Mouse (Mus musculus) gastrocnemius, postnatal 25 days (tissue): ENCODE measurements around the gene H2-DMa. TPM values are rescaled to one million over a fixed set of nuclear protein-coding genes. Genes with fewer than 3 reads are reported as not detected.

Experiments used
- DNase-seq: peaks from one replicate; pipeline ENCODE4 v3.0.0; 2022
- total RNA-seq, 2 experiments: library from RNA; stranded (reverse); gene quantifications; 1 replicate in 1 of 2; 2 replicates in 1 of 2; pipeline ENCODE4 v1.2.3; 2021

The H2-DMa gene
- total RNA-seq, 2 experiments from 2014 or later = 2.8 to 3.1 TPM

DNA sequence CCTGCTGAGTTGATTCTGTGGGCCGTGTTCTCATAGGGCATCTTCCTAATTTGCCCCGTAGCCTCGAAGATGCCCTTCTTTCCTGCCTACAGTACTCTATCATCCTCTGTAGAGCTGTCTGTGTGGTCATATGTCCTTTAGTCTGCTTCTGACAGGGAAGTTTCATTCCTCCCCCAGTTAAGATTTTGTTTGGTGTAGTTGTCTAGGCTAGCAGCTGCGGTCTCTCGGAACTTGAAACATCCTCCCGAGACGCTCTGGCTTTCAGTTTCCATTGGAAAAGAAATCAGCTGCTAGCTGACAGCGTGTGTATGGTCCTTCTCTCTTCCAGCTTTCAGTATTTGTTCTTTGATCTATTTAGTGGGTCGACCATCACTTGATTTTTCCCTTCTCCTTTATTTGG, 14.5 kb upstream of the H2-DMa start:
- DNase-seq = no peak

DNA sequence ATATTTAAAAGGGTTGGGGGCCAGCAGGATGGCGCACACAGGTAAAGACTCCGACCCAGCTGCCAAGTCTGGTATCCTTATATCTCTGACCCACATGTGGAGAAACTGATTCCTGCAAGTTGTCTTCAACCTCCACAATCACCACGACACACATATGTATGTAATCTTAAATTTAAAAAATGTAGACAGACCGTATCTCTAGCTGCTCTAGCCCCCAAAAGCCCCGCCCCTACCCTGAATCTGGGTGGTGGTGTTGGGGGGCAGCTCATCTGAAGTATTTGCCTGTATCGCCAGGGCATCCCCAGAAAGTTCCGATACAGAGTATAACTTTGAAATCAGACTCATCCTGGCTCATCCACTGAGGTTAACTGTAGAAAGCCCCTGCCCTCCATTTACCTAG, 12.8 kb upstream of the H2-DMa start:
- DNase-seq = no peak

DNA sequence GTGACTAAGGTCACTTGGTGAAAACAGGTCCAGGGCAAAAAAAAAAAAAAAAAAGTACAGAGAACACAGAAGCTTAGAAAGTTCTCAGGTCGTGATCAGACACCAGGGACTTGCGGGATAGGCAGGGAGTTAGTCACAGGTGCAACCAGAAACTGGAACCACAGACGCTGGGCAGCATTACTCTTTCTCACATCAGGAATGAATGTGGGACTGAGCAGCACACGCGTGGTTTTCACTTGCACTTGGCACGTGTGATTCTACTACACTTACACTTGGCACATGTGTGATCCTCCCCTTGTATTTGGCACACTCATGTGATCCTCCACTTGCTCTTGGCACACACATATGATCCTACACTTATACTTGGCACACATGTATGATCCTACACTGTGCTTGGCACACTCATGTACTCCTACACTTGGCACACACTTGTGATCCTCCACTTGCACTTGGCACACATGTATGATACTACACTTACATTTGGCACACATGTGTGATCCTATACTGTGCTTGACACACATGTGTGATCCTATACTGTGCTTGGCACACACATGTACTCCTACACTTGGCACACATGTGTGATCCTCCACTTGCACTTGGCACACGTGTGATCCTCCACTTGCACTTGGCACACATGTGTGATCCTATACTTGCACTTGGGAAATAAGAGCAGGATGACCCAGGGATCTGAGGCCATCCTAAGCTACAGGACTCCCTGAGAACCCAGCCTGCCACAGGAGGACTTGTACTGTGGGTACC, 12.1 kb upstream of the H2-DMa start:
- DNase-seq = no peak

DNA sequence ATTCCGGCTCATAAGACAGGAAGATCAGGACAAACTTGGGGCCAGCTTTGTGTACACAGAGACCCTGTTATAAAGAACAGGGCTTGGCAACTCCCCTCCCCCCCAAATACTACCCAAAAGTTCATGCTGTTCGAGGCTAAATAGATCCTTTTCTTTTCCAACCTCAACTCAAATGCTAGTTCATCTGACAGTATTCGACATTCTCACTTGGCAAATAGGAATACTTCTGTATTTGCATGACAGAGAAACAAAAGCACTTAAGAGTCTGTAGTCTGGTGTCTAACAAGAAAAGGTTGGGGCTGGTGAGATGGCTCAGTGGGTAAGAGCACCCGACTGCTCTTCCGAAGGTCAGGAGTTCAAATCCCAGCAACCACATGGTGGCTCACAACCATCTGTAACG, 10.9 kb upstream of the H2-DMa start:
- no peak for DNase-seq

DNA sequence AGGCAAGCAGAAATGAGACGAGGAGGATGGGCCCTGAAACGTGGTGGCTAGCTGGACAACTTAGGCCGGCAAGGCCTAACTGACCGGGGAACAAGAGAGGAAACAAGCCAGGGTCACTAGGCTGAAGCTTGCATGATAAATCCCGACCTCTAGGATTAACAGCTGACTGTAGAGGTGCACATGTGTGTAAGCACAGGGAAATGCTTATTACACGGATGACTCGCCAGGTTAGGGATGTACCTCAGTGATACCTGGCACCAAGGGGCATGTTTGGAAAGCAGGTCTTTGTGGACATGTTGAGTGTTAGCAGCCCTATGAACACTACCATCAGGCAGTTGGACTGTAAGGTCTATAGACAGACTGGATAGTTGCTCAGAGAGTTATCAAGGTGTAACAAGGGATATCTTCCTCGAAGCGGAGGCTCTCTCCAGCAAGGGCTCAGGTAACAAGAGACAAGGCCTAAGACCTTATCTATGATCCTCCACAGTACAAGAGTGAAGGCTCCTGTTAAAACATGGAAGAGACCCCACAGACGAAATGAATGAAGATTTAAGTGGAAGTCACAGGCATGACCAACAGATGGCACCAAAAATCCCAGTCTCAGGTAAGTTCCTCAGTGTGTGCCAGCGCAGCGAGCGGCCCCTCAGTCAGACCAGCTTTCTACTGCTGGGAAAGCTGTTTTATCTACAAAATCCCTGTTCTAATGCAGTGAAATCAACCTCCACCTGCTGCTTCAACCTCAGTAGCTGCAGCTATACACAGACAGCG, 10.1 kb upstream of the H2-DMa start:
- no peak for DNase-seq

DNA sequence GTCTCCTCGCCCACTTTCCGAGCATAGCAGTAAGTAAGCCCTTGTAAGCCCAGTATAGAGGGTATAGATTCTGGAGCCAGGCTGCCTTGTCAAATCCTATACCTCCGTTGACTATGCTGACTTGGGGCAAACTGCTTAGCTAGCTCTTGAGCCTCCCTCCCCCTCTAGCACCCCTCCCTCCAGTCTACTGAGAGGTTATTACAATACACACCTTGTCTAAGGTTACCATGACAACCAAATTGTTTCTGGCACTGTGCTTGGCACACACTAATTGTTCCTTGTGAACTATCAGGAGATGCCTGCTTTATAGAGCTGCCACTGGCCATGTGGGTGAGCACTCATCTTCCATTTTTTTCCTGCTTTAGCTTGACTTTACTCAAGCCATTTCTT, 9.5 kb upstream of the H2-DMa start:
- DNase-seq = no peak

DNA sequence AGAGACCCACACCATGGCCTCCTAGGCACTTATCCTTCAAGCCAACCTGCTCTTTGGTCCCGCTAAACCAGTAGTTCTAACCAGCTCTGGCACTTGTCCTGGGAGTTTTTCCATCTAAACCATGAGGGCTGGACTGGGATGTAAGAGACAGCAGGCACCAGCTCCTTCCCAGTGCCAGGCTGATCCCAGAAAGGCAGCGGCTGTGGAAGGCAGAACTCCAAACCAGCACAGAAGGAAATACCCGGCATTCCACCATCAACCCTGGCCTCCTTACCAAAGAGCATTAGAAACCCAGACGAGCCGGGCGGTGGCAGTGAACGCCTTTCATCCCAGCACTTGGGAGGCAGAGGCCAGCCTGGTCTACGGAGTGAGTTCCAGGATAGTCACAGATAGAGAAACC, 9.0 kb upstream of the H2-DMa start:
- DNase-seq = no peak

DNA sequence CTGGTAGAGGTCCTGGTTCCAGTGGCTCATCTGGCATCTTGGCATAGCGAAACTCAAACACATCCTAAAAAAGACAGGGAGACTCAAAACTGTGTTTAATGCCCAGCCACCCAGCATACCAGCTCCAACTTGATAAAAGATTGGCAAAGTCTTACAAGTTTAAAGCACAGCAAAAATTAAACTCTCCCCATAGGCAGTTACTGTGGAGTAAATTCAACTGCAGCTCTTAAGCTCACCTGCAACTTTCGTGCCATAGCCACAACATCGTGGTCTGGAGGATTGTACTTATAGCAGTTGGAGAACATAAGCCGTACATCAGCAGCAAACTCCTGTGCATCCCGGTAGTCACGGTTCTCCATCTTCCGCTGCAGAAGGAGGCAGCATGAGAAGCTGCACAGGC, 5.2 kb upstream of the H2-DMa start:
- DNase-seq = no peak

DNA sequence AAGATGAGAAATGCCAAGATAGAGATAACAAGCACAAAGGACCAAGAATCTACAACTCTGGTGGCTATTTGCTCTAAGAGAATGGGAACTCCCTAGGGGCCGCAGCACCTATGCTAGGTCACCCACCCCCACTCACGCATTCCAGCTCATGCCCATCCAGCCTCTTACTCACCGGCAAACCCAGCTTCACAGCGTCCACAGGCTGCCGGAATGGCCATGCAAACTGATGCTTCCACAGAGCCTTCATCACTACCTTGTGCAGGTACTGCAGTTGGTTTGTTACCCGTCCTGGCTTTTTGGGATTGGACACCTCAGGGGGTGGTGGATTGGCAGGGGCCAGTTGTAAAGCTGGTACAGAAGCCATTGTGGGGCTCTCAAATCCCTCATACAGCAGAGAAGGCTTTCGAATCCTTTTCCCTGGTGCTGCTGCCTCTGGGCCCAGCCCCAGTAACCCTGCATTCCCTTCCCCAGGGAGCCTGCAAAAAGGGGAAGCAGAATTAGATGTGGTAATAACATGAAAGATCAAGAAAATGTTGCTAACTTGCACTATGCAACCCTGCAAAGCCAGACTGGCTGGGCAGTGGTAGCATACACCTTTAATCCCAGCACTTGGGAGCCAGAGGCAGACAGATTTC, 2.5 kb upstream of the H2-DMa start:
- no peak for DNase-seq

DNA sequence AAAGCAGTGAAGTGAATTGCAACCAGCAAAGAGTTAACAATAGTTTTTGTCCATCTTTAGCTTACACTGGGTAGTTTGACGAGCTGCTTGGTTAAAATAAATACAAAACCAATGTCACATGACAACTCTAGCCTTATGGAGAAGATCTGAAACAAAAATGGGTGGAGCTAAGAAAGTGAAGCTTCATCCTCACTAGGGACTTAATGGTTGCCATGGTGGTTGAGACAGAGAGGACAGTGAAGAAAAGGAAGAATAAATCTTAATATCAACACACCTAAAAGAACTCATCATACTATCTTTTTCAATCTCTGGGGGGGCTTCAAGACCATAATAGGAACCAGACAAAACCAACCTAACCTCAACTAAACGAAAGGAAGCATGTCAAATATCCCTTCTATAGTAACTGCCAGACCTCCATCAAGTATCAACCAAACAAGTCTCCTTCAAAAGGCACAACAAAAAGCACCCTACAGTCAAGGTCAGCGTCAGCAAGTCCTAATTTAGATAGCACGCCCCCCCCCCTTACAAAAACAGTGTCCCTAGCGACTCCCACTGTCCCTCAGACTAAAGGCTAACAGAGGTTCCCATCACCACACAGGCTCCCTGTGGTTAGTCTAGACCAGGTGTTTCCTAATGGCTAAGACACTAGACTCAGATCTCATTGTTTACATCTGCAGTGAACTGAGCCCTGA, 1.8 kb upstream of the H2-DMa start:
- no peak for DNase-seq

DNA sequence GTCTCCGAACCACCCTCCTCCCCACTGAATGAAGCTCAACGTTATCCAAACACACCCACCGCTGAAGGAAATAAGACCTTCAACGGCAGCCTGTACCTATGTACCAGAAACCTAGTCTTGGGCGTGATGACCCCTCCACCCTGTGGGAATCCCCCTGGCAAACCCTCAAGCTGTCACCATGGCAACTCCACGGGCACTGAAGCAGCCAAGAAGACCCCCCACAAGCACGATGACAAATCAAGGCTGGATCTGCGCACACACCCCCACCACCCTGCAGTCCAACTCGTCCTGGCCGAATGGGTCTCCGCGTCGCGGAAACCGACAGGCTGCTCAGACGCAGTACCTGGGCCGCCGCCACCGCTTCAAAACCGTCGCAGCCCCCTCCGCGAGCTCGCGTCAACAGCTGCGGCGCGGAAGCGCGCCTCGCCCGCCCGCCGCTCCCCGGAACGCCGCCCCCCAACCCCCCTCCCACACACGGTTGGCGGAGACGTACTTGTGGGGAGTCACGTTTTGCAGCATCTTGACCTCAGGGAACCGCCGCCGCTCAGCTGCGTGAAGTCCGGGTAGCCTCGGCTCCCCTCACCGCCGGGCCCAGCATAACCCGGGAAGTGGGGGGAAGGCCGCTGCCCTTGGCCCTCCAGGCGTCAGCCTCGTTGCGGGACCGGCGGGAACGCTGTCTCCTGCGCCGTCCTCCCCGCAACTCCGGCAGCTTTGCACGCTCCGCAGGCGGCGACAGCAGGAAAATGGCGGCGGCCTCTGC, 1.0 kb upstream of the H2-DMa start:
- DNase-seq = peak; percentile 48

DNA sequence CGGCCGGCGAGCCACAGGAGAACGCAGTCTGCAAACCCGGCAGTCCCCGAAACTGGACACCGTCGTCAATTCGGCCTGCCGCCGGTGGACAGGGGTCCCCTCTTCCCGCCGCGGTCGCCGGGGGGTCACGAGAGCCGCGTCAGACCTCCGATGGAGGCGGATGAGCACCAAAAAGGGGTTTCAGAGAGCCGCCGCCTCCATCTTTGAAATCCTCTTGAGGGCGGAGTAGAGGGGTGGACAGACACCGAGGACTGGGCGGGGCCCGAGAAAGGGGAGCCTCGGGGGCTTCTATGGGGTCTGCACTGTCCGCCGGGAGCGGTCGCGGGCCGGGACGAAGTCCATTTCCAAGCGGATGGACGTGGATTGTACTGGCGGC, 480 bp upstream of the H2-DMa start:
- DNase-seq = no peak

DNA sequence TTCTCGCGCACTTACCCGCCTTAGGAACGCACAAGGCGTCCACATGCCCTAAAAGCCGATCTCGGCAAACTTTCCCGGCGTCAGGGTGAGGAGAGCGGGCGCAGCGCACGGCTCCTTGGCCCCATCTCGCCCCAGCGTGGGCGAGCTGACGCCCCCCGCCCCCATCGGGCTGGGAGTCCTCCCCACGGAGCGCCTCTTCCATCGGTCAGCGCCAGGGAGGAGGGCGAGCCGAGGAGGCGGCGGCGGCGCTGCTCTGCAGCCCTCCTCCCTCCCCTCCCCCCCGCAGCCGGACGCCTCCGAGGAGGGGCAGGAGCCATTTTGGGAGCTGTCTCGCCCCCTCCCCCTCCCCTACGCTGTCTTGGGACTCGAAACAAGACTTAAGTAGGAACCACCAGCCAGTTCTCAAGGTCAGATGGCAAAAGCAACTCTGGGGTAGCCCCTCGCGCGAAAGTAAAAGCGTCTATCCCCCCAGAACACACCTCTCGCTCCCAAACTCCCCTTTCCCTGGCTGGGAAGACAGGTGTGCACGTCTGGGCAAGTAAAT, 911 bp downstream of the H2-DMa start:
- DNase-seq = peak; percentile 96

DNA sequence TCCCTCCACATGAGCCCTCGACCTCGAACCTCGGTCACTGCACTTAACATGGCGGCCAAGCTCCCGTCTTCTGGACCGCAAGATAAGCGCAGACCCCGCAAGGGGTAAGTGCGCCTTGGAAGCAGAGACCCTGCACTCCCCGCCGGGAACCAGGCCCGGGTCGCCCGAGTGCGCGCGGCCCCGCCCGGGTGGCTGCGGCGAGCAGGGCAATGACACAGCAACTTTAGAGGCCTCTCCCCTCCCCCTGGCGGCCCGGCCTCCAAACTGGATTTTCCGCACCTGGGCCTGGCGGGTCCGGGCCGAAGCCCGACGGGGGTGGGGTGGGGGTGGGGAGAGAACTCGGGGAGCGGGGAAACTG, 1.5 kb downstream of the H2-DMa start:
- peak; percentile 93 for DNase-seq

DNA sequence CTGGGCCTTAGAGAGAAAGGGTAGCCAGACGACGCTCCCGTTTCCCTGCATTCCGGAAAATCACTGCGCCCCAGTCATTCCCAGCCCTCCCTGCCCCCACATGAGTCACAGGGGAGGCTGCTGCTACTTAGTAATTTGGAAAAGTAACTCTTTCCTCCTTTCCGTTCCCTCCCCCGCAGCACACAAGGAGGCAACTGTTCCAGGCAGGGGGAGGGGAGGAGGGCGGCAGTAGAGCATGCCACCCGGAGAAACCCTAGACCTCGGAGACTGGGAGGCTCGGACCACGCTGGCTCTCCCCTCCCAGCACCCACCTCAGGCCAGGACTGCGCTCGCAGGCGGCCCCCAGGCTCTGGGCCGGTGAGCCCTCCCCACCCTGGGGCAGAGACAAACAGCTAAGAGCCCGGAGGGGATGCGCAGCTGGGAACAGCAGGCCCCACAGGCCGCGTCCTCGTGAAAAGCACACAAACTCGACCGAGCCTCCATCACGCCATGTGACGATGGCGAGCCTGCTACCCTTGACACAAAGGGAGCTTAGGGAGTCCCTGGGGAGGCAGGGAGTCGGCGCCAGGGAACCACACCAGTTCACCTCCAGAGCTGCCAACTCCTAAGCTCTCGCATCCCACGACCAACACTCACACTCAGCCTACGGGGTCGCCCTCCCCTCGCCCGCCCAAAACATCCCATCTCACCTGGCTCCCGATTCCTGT, 2.0 kb downstream of the H2-DMa start:
- DNase-seq = peak; percentile 94

DNA sequence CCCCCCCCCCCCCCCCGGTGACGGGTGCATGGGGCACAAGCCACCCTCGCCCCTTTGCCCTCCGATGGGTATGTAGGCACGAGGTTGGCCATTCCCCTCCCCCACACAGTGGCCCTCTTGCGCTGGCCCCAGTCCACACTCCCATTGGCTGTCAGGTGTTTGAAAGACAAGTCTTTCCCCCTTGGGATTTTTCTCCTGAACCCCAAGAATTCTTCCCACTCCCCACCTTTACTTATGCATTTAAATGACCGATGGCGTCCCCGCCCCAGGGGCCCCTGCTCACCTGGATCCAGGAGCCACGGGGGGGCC, 2.5 kb downstream of the H2-DMa start:
- no peak for DNase-seq

DNA sequence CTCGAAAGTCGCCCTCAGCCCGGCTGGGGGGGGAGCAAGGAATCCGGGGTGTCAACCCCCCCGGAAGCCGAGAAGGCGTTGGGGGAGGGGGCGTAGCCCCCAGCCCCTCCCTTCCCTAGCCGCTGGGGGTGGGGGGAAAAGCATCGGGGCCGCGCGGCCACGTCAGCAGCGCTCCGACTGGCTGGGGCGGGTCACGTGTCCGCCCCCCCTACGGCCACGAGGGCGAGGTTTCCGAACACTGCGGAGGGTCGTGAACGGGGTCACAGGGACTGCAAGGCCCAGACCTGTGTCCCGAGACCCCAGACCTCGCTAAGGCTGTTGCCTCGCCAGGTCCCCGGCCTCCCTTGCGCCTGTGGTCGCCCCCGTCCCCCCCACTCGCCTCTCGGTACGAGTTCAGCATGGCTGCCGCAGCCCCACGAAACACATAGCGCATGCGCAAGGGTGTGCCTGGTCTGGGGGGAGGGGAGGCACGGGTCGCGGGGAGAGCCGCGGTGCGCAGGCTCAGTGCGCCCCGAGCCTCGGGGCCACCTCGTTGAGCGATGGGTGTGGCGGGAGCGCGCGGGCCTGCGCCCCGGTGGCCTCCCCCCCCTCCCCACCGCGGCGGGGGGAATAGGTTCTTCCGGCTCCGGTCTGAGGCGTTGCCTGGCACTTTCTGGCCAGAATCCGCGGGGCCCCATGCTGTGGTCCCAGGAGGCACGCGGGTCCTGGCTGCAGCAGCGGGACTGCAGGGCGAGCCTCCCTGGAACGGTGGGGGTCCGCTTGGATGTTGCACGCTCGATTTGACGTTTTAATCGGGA, 3.0 kb downstream of the H2-DMa start, which contains the start of gene Brd2:
TSS of gene Brd2 (minus strand) at position 447 of the 797 bp plus-strand sequence.
- DNase-seq = peak; percentile 99

DNA sequence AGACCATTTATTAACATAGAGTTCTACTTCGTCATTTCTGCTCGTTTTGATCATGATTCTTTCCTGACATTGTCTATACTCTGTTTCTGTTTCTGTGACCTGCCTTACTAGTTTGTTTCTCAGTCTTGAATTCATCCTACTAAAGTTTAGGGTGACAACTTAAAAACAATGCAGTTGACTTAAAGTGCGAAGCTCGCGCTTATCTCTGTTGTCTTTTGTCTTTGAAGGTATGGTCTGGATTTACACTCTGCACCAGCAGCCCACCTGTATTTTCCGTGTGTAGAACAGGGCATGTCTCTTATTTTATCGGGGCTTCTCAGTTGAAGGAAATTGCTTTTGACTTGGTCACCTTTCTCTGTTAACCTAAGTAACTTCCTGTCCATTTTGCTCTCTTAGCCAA, 3.8 kb downstream of the H2-DMa start:
- no peak for DNase-seq

DNA sequence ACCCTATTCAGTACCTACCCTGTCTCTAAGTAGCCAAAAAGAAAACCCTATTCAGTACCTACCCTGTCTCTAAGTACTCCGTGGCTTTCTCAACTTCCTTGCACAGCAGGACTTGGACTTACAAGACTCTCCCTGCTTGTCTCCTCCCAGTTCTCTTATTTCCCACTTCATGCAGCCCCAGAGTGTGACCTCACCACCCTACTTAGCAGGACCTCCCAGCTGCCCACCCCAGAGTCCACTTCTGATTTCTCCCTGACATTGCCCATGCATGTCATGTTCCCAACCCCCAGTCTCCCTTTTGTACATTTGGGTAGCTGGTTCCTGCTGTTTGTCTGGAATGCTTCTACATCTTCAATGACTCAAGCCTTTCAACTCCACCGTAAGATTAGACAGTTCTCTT, 4.2 kb downstream of the H2-DMa start:
- no peak for DNase-seq

DNA sequence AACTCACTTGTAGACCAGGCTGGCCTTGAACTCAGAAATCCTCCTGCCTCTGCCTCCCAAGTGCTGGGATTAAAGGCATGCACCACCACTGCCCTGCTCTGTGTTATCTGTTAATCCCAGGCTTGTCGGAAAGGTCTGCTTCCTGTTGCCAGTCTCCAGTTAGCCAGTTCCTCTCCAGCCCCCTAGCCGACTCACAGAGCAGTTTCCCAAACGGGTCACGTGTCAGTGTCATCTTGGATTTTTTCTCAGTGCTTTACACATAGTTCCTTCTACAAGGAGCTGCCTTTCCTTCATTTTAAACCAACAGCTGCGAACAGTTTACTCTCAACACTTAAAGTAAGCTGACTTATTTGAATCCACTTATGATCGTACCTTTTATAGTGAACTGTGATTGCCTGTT, 5.3 kb downstream of the H2-DMa start:
- no peak for DNase-seq
